Mouse (Mus musculus) heart, embryonic 11.5 days (tissue): ENCODE data around the gene Heatr3. TPM values are rescaled to one million over a fixed set of nuclear protein-coding genes. Genes with fewer than 3 reads are reported as not detected.

Experiments used
- ATAC-seq: fragments of 200-750 bp; cut with Nextera tagmentation; replicated peaks from 2 replicates; pipeline ENCODE4 v1.8.0; 2017; ENCODE audit warnings: moderate library complexity; ENCODE audit not compliant: insufficient number of reproducible peaks, low FRiP score, low TSS enrichment
- H3K27ac ChIP-seq: fragments of 300-500 bp; sonication (generic); 2 replicates; pipeline ENCODE4 v1.5.1; 2014; ENCODE audit warnings: mild to moderate bottlenecking, low read depth, low read length
- H3K27me3 ChIP-seq: fragments of 300-500 bp; sonication (generic); 2 replicates; pipeline ENCODE4 v1.6.1; 2014; ENCODE audit warnings: mild to moderate bottlenecking, low read length, mixed read lengths; ENCODE audit not compliant: control insufficient read depth, insufficient read depth
- H3K36me3 ChIP-seq: fragments of 300-500 bp; sonication (generic); 2 replicates; pipeline ENCODE4 v1.6.1; 2014; ENCODE audit warnings: mild to moderate bottlenecking, low read length, moderate library complexity, mixed read lengths; ENCODE audit not compliant: control insufficient read depth, insufficient read depth
- H3K4me1 ChIP-seq: fragments of 300-500 bp; sonication (generic); 2 replicates; pipeline ENCODE4 v1.6.1; 2014; ENCODE audit warnings: low read length; ENCODE audit not compliant: control insufficient read depth, insufficient read depth
- H3K4me2 ChIP-seq: fragments of 300-500 bp; sonication (generic); 2 replicates; pipeline ENCODE4 v1.6.1; 2014; ENCODE audit warnings: mild to moderate bottlenecking, moderate library complexity
- H3K4me3 ChIP-seq: fragments of 300-500 bp; sonication (generic); 2 replicates; pipeline ENCODE4 v1.5.1; 2014; ENCODE audit warnings: low read depth, low read length
- H3K9ac ChIP-seq: fragments of 300-500 bp; sonication (generic); 2 replicates; pipeline ENCODE4 v1.6.1; 2014; ENCODE audit warnings: mild to moderate bottlenecking, low read depth, low read length, moderate library complexity
- H3K9me3 ChIP-seq: fragments of 300-500 bp; sonication (generic); replicated peaks from 2 replicates; pipeline ENCODE4 v1.6.1; 2016; ENCODE audit warnings: low read length; ENCODE audit not compliant: control insufficient read depth
- WGBS: fragments of 180-500 bp; shearing (Covaris S2); extraction: QIAGEN DNeasy Blood & Tissue Kit; methylation state at CpG from one replicate; pipeline ENCODE4 v1.1.7; 2014; ENCODE audit not compliant: insufficient replicate concordance; 5-methylcytosine and 5-hydroxymethylcytosine counted together
- microRNA-seq: library from miRNA; unstranded; fragments of <30 nt; microRNA quantifications from one replicate; pipeline ENCODE4, GENCODE M21; 2016; ENCODE audit warnings: borderline number of aligned reads
- polyA plus RNA-seq: library from polyadenylated mRNA; unstranded; fragments of >200 nt; fragmentation: Nextera tagmentation; extraction: Ambion mirVana; gene quantifications from 2 replicates; pipeline ENCODE4 v1.2.1, GENCODE M21; 2014

Heatr3 gene
- polyA plus RNA-seq, 1 experiment from 2014 or later, result 34.1 TPM

DNA sequence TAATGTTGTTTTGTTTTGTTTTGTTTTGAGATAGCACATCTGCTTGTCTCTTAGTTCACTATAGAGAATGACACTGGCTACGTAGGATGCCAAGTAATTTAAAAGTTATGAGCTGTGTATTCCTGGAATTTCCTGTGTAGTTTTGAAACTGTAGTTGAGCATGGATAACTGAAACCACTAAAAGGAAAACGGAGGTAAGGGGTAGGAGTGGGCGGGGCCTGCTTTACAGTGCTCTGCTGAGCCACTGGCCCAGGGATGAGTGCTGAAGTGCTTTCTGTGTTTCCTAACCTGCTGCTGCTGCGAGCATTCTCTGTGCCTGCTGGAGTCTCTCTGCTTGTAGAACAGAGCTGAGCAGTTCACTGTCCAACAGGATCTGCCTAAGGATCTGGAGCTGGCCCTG lies 83.7 kb downstream of the Heatr3 start:
- H3K4me3 ChIP-seq, result no peak overlapping the region
- H3K9ac ChIP-seq, result no peak overlapping the region
- 57% methylated on average over 4 of the region's 4 CpGs for WGBS
- H3K36me3 ChIP-seq, result no peaks in the 10 kb centered on the region
- H3K4me1 ChIP-seq, result no peaks in the 10 kb centered on the region
- ATAC-seq, result no peak
- no peak overlapping the region for H3K4me2 ChIP-seq
- H3K27me3 ChIP-seq, result no peaks in the 10 kb centered on the region
- H3K9me3 ChIP-seq, result no peaks in the 10 kb centered on the region
- no peak overlapping the region for H3K27ac ChIP-seq

Small RNA genes within 50 kb of the gene (microRNA-seq; reads per million reads assigned to microRNA genes)
- gene Mir7071, result 0.68 reads per million, percentile 4 among the genes with 10 or more reads in this experiment

Other genes with a start within 250 kb of the Heatr3 start
- gene Zfp423, start 178.3 kb upstream of the Heatr3 start, polyA plus RNA-seq, result 8.2 and 8.9 TPM in 2 replicates
- gene Cnep1r1, start 19.1 kb upstream of the Heatr3 start, polyA plus RNA-seq, result 27.0 and 32.0 TPM in 2 replicates
- 8.5 and 9.7 TPM in 2 replicates for gene Tent4b, start 61.4 kb downstream of the Heatr3 start, polyA plus RNA-seq
- 2.4 and 2.9 TPM in 2 replicates for gene Adcy7, start 134.5 kb downstream of the Heatr3 start, polyA plus RNA-seq
- gene Brd7, start 224.3 kb downstream of the Heatr3 start, polyA plus RNA-seq, result 73.3 and 79.7 TPM in 2 replicates